Mouse (Mus musculus): ENCODE measurements around the gene Heph.
"Not testable (repeated sequence)": the region's sequence is repeated elsewhere in the genome, so short reads cannot be mapped to it uniquely, and the experiment has no call there.

Gene Heph

GRCm38 (mm10) chrX:96455149-96455548 lies at the start of gene Heph:
Heph (plus strand) TSS chrX:96455359.
- no peak for DNase-seq (ENCODE audit: low read depth, low spot score)

- DNase-seq (ENCODE audit: low read depth, low spot score) = not testable (repeated sequence)
Measured at GRCm38 (mm10) chrX:96415351-96415750, 39.8 kb upstream of the Heph start.

- no peak for DNase-seq (ENCODE audit: low read depth, low spot score)
Measured at GRCm38 (mm10) chrX:96416970-96417369, 38.2 kb upstream of the Heph start.

GRCm38 (mm10) chrX:96417733-96418132 lies 37.4 kb upstream of the Heph start:
- DNase-seq (ENCODE audit: low read depth, low spot score) = no peak

GRCm38 (mm10) chrX:96419383-96419782 lies 35.8 kb upstream of the Heph start:
- DNase-seq (ENCODE audit: low read depth, low spot score) = no peak

- peak; percentile 16 for DNase-seq (ENCODE audit: low read depth, low spot score)
Measured at GRCm38 (mm10) chrX:96456201-96456963, 1.2 kb downstream of the Heph start, which contains the start of gene Hsf3. Hsf3 (minus strand) TSS chrX:96456294.

- DNase-seq (ENCODE audit: low read depth, low spot score) = no peak
Measured at GRCm38 (mm10) chrX:96501580-96501979, 46.4 kb downstream of the Heph start.

Measured in embryo, embryonic 11.5 days (tissue).